Mouse (Mus musculus): ENCODE data around the gene B3galt2.
"Not testable (repeated sequence)": the region's sequence is repeated elsewhere in the genome, so short reads cannot be mapped to it uniquely, and the experiment has no call there.

The B3galt2 gene

GRCm38 (mm10) chr1:143640650-143641407, at the start of gene B3galt2:
TSS of gene B3galt2 (plus strand) at chr1:143640664.
- CTCF ChIA-PET, result interaction anchor here in 2 of 4 experiments (0.5 to 1.1 kb wide), 3 partner anchors 11 to 99 kb away, joined by 3 to 11 read pairs (median 4); no protein-coding TSS in a partner anchor

DNA sequence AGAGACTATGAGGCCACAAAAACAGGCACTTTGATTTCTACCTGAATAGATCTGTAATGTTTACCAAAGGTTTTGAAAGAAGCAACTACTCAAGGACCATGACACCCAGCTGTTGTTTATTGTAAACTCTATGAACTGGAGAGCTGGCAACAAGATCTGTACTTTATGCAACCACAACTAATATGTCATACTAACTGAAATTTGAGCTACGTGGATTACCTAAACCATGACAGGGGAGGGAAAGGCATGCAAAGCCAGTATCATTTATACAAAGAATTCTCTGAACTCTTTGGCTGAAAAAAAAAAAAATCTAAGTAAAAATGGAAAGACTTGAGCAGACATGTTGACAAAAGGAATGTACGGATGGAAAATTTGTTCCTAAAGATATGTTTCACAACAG, 43.6 kb upstream of the B3galt2 start:
- ChIA-PET POLR2A (interaction anchor here in 1 of 4 experiments (1.1 kb wide), 1 partner anchor 9 kb away, joined by 3 read pairs; no protein-coding TSS in a partner anchor), CTCF (no interaction called here)

More at GRCm38 (mm10) chr1:143640650-143641407, at the start of gene B3galt2:
- POLR2A ChIA-PET, result interaction anchor here in 1 of 4 experiments (2.3 kb wide), 1 partner anchor 12 kb away, joined by 8 read pairs; no protein-coding TSS in a partner anchor

GRCm38 (mm10) chr1:143608911-143609310, 31.6 kb upstream of the B3galt2 start:
- CTCF ChIA-PET, result no interaction called here
- POLR2A ChIA-PET, result interaction anchor here in 2 of 4 experiments (0.6 to 1.0 kb wide), 2 partner anchors 17 to 18 kb away, joined by 3 read pairs; no protein-coding TSS in a partner anchor

- CTCF ChIA-PET, result interaction anchor here in 2 of 4 experiments (0.5 to 1.1 kb wide), 2 partner anchors 10 to 63 kb away, joined by 3 read pairs; no protein-coding TSS in a partner anchor
- POLR2A ChIA-PET, result interaction anchor here in 1 of 4 experiments (0.6 to 1.8 kb wide), 4 partner anchors 9 to 163 kb away, joined by 3 to 5 read pairs (median 3); no protein-coding TSS in a partner anchor
Measured at GRCm38 (mm10) chr1:143612901-143613300, 27.6 kb upstream of the B3galt2 start.

- ChIA-PET CTCF (no interaction called here), POLR2A (no interaction called here)
Measured at GRCm38 (mm10) chr1:143619760-143620159, 20.7 kb upstream of the B3galt2 start.

- ChIA-PET CTCF (interaction anchor here in 2 of 4 experiments (0.6 kb wide), 2 partner anchors 22 to 193 kb away, joined by 3 to 5 read pairs; no protein-coding TSS in a partner anchor), POLR2A (interaction anchor here in 1 of 4 experiments (1.3 kb wide), 2 partner anchors 9 to 17 kb away, joined by 3 read pairs; no protein-coding TSS in a partner anchor)
Measured at GRCm38 (mm10) chr1:143621930-143622329, 18.5 kb upstream of the B3galt2 start.

GRCm38 (mm10) chr1:143622634-143623033, 17.8 kb upstream of the B3galt2 start:
- ChIA-PET POLR2A (interaction anchor here in 1 of 4 experiments (0.6 to 1.3 kb wide), 3 partner anchors 10 to 16 kb away, joined by 3 read pairs; no protein-coding TSS in a partner anchor), CTCF (interaction anchor here in 1 of 4 experiments (0.6 kb wide), 1 partner anchor 193 kb away, joined by 3 read pairs; no protein-coding TSS in a partner anchor)

GRCm38 (mm10) chr1:143631337-143631736, 9.1 kb upstream of the B3galt2 start:
- CTCF ChIA-PET, result no interaction called here
- POLR2A ChIA-PET, result interaction anchor here in 2 of 4 experiments (0.5 to 1.1 kb wide), 4 partner anchors 19 to 333 kb away, joined by 3 to 4 read pairs (median 3); partner anchors contain the start of gene Cdc73 (in 1 of the 2)

GRCm38 (mm10) chr1:143632361-143632760, 8.1 kb upstream of the B3galt2 start:
- ChIA-PET CTCF (no interaction called here), POLR2A (no interaction called here)

- ChIA-PET CTCF (no interaction called here), POLR2A (interaction anchor here in 1 of 4 experiments (1.0 kb wide), 1 partner anchor 139 kb away, joined by 3 read pairs; no protein-coding TSS in a partner anchor)
Measured at GRCm38 (mm10) chr1:143632854-143633587, 7.4 kb upstream of the B3galt2 start.

- ChIA-PET POLR2A (no interaction called here), CTCF (interaction anchor here in 1 of 4 experiments (0.7 kb wide), 1 partner anchor 22 kb away, joined by 5 read pairs; no protein-coding TSS in a partner anchor)
Measured at GRCm38 (mm10) chr1:143644221-143644620, 3.8 kb downstream of the B3galt2 start.

DNA sequence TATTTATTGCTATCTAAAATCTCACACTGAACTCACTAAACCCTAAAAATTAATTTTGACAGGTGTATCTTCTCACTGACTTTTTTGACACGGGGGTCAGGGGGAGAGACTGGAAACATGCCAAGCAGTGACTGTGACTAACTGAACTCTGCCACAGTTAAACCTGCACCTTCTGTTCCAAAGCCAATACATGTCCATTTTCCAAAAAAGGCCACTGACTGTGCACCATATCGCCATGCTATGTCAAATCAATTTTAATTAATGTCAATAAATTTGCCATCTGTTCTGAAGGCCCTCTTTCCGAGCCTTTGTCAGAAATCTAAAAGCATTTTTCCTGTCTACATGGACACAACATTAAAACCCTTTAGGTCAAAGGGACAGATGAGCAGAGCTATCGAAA, 4.9 kb downstream of the B3galt2 start:
- ChIA-PET POLR2A (no interaction called here), CTCF (no interaction called here)

GRCm38 (mm10) chr1:143646219-143646618, 5.8 kb downstream of the B3galt2 start:
- CTCF ChIA-PET, result interaction anchor here in 1 of 4 experiments (0.8 kb wide), 1 partner anchor 10 kb away, joined by 3 read pairs; no protein-coding TSS in a partner anchor
- POLR2A ChIA-PET, result interaction anchor here in 2 of 4 experiments (0.8 to 1.2 kb wide), 2 partner anchors 35 to 44 kb away, joined by 3 read pairs; no protein-coding TSS in a partner anchor

DNA sequence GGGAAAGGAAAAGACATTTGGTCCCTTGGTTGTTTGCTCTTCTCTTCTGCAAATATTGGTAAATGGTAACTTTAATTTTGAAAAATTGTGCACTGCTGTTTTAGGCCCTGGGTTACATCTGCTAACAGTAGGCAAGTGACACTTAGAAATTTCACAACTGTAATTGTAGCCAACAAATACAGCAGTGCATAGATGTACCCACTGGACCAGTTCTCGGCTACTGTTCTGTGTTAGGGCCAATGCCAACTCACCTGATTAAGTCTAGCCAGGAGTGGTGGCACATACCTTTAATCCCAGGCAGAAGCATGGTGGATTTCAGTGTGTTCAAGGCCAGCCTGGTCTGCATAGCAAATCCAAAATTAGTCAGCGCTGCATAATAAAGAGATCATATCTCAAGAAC, 9.9 kb downstream of the B3galt2 start:
- POLR2A ChIA-PET, result no interaction called here
- CTCF ChIA-PET, result no interaction called here

GRCm38 (mm10) chr1:143653646-143654045, 13.2 kb downstream of the B3galt2 start:
- CTCF ChIA-PET, result interaction anchor here in 2 of 4 experiments (0.6 to 0.7 kb wide), 2 partner anchors 79 to 99 kb away, joined by 3 to 5 read pairs; no protein-coding TSS in a partner anchor

GRCm38 (mm10) chr1:143663197-143663596, 22.7 kb downstream of the B3galt2 start:
- ChIA-PET POLR2A (interaction anchor here in 1 of 4 experiments (0.5 to 2.8 kb wide), 2 partner anchors 9 to 12 kb away, joined by 4 to 13 read pairs; no protein-coding TSS in a partner anchor), CTCF (interaction anchor here in 1 of 4 experiments (0.5 kb wide), 1 partner anchor 12 kb away, joined by 8 read pairs; no protein-coding TSS in a partner anchor)

More at GRCm38 (mm10) chr1:143653646-143654045, 13.2 kb downstream of the B3galt2 start:
- POLR2A ChIA-PET, result interaction anchor here in 3 of 4 experiments (0.5 to 3.0 kb wide), 5 partner anchors 11 to 96 kb away, joined by 3 to 13 read pairs (median 5); partner anchors contain the start of gene B3galt2 (in 1 of the 3)

DNA sequence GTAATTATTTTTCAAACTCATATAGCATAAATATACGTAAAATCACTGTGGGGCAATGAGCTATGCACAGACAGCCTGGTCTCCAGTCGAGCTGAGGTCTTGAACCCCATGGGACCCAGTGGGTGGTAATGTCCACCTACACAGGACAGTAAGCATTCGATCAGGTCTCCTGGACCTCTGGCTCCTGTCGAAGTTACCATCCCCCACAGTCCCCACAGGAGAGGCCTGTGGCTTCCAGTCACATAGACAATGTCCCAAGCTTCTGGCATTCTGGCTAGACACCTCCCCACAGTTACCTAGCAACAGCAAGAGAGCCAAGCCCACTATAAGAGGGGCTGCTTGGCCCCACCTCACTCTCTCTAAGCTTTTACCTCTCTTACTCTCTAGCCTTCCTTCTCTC, 24.3 kb downstream of the B3galt2 start:
- POLR2A ChIA-PET, result interaction anchor here in 2 of 4 experiments (1.0 to 2.8 kb wide), 4 partner anchors 11 to 25 kb away, joined by 3 to 13 read pairs (median 4); no protein-coding TSS in a partner anchor
- CTCF ChIA-PET, result not testable (repeated sequence)

GRCm38 (mm10) chr1:143675734-143676361, 35.4 kb downstream of the B3galt2 start:
- ChIA-PET POLR2A (interaction anchor here in 2 of 4 experiments (0.6 to 1.7 kb wide), 4 partner anchors 9 to 51 kb away, joined by 4 to 8 read pairs (median 5); no protein-coding TSS in a partner anchor), CTCF (interaction anchor here in 2 of 4 experiments (0.6 to 0.7 kb wide), 3 partner anchors 12 to 450 kb away, joined by 3 to 8 read pairs (median 3); no protein-coding TSS in a partner anchor)

All from embryonic stem cell, embryonic (primary cell).